Mouse (Mus musculus) G1E (cell line): ENCODE data around the gene Dhrs13.

ENCODE experiments used
- CTCF ChIP-seq: IDR thresholded peaks from 2 replicates; pipeline ENCODE4 v1.5.1; 2012; ENCODE audit warnings: low read depth, low read length, inconsistent platforms, mixed read lengths
- TAL1 ChIP-seq: conservative IDR thresholded peaks from 2 replicates; pipeline ENCODE4 v1.6.1; 2012; ENCODE audit warnings: low read depth, low read length, inconsistent platforms, mixed read lengths

- TF ChIP-seq CTCF (no peak), TAL1 (no peak)
Measured at GRCm38 (mm10) chr11:77989071-77989690, 42.9 kb upstream of the Dhrs13 start.
